Mouse (Mus musculus) G1E (cell line): Measurements from ENCODE around the gene Tmem45a2. TPM values are rescaled to one million over a fixed set of nuclear protein-coding genes. Genes with fewer than 3 reads are reported as not detected.

Source experiments
- ATAC-seq: 2 replicates; pipeline ENCODE4 v1.8.0; 2016; ENCODE audit warnings: mild to moderate bottlenecking; ENCODE audit not compliant: insufficient number of reproducible peaks, poor library complexity, low FRiP score, severe bottlenecking; ENCODE audit errors: extremely low read depth
- DNase-seq: peaks from one replicate; pipeline ENCODE4 v3.0.0; 2012; ENCODE audit warnings: low spot score
- H3K27me3 ChIP-seq: 2 replicates; pipeline ENCODE4 v1.6.1; 2012; ENCODE audit warnings: mild to moderate bottlenecking, low read length, inconsistent platforms; ENCODE audit not compliant: insufficient read depth
- H3K36me3 ChIP-seq: replicated peaks from 2 replicates; pipeline ENCODE3; 2012; ENCODE audit warnings: mild to moderate bottlenecking, inconsistent platforms
- H3K4me1 ChIP-seq: 2 replicates; pipeline ENCODE4 v1.6.1; 2012; ENCODE audit warnings: low read depth, low read length, inconsistent platforms, mixed read lengths; ENCODE audit not compliant: insufficient read depth
- H3K4me3 ChIP-seq: 2 replicates; pipeline ENCODE4 v1.5.1; 2012; ENCODE audit warnings: low read depth, mild to moderate bottlenecking, inconsistent platforms, low read length, moderate library complexity, mixed read lengths
- H3K9me3 ChIP-seq: replicated peaks from 2 replicates; pipeline ENCODE4 v1.6.1; 2012; ENCODE audit warnings: inconsistent platforms
- CTCF ChIP-seq: IDR thresholded peaks from 2 replicates; pipeline ENCODE4 v1.5.1; 2012; ENCODE audit warnings: low read depth, low read length, inconsistent platforms, mixed read lengths
- GATA1 ChIP-seq: IDR thresholded peaks from 2 replicates; pipeline ENCODE4 v1.6.1; 2012; ENCODE audit warnings: borderline replicate concordance, low read length, inconsistent platforms, mixed read lengths
- GATA2 ChIP-seq: IDR thresholded peaks from 2 replicates; pipeline ENCODE4 v1.6.1; 2012; ENCODE audit warnings: low read depth, low read length, inconsistent platforms, borderline replicate concordance
- POLR2AphosphoS5 ChIP-seq: IDR thresholded peaks from 2 replicates; pipeline ENCODE4 v1.6.1; 2012; ENCODE audit warnings: low read depth, low read length, inconsistent platforms; ENCODE audit not compliant: insufficient replicate concordance
- TAL1 ChIP-seq: conservative IDR thresholded peaks from 2 replicates; pipeline ENCODE4 v1.6.1; 2012; ENCODE audit warnings: low read depth, low read length, inconsistent platforms, mixed read lengths
- polyA plus RNA-seq: library from polyadenylated mRNA; stranded (reverse); fragments of >175 nt; gene quantifications from 2 replicates; pipeline ENCODE4 v1.2.3, GENCODE M21; 2012
- total RNA-seq, 2 experiments: library from RNA; stranded (forward) in 1 of 2; stranded (reverse) in 1 of 2; fragments of 200-1000 nt in 1 of 2; fragments of >200 nt in 1 of 2; fragmentation: Nextera tagmentation in 1 of 2; gene quantifications; 2 replicates each; pipeline ENCODE4 v1.2.3; 2014 to 2017

Gene Tmem45a2
- total and polyA plus RNA-seq, 3 experiments: 0.16 TPM; not detected in 2

DNA sequence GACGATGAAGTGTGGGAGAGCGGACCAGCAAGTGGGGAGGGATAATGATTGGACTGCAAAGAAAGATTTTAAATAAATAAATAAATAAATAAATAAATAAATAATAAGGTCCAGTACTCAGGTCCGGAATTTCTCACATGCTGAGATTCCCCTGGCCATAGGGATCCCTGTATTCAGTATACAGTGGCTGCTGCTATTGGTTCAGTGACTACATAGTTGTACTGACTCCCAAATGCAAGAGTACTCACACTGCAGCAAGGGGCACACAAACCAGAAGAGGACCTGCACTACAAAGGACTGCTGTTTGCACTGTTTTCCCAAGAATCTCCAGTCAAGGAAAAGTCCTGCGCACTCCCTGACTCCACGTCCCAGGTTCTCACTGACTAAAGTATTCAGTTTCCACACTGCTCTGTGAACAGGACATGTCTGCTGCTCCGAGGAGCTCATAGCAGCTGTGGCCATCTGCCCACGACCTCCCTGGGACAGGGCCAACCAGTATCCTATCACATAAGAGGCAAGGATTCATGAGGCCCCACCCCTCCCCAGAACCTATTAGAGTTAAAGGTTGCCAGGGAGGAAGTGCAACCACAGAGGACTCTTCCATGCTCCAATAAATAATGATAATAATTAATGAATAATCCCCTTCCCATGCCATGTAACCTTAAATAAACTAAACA, 27.4 kb upstream of the Tmem45a2 start:
- H3K27me3 ChIP-seq: peaks cover 8% of the 10 kb centered on the region
- ATAC-seq (no peak), DNase-seq (no peak)
- no peaks in the 10 kb centered on the region for H3K36me3 ChIP-seq
- TF ChIP-seq CTCF (no peak), GATA2 (no peak), GATA1 (no peak), TAL1 (no peak), POLR2AphosphoS5 (no peak)
- no peaks in the 10 kb centered on the region for H3K9me3 ChIP-seq
- H3K4me3 ChIP-seq: no peak overlapping the region
- no peaks in the 10 kb centered on the region for H3K4me1 ChIP-seq

DNA sequence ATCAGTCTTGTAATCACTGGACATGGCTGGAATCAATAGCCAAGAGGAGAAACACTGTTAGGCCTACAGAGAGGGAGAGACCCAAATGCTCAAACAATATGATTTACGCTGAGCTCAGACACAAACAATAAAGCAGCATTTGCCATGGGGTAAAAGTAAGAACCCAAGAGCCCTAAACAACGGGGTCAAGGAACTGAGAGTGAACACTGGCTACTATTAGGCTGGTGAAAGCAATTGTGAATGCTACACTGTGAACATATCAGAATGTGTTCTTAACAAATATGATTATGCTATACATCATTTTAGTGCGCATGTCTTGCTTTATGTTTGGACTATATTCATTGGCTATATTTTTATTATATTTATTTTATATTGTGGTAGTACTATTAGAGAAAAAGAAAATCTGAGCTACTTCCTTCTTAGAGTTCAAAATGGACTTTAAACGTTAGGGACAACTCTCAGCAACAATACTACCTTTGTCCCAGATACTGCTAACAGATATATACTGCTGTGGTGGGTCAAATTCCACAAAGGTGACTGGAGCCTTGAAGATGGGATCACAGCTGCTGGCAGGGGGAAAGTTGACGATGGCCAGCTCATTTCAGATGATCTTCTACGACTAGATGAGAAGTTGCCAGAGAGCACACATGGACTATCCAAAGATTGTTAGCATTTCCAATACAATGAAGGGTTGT, 21.9 kb upstream of the Tmem45a2 start:
- no peaks in the 10 kb centered on the region for H3K9me3 ChIP-seq
- no peak for DNase-seq
- no peak overlapping the region for H3K4me3 ChIP-seq
- H3K4me1 ChIP-seq: no peaks in the 10 kb centered on the region
- ATAC-seq: no peak
- H3K27me3 ChIP-seq: peaks cover 6% of the 10 kb centered on the region
- no peak for TF ChIP-seq GATA2
- no peak for TF ChIP-seq POLR2AphosphoS5
- no peak for TF ChIP-seq TAL1
- no peak for TF ChIP-seq GATA1
- no peak for TF ChIP-seq CTCF
- no peaks in the 10 kb centered on the region for H3K36me3 ChIP-seq

DNA sequence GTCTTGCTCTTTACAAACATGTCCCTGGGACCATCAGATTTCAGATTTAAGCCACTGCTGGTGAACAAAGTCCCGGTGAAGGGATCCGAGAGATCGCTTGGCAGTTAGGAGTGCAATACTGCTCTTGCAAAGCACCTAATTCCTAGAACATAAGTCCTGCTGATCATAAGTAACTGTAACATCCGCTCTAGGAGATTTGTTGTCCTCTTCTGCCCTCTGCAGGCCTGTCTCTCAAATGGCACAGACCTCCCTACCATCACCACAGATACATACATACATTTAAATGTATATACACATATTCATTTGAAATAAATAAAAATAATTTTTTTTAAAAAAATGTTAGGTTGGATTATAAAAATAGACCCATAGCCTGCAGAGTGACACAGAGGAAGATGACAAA, 21.3 kb upstream of the Tmem45a2 start:
- ATAC-seq (no peak), DNase-seq (no peak)
- Histone ChIP-seq H3K4me3 (no peak overlapping the region), H3K27me3 (peaks cover 6% of the 10 kb centered on the region), H3K36me3 (no peaks in the 10 kb centered on the region), H3K9me3 (no peaks in the 10 kb centered on the region), H3K4me1 (no peaks in the 10 kb centered on the region)
- no peak for TF ChIP-seq GATA1
- TF ChIP-seq GATA2: no peak

DNA sequence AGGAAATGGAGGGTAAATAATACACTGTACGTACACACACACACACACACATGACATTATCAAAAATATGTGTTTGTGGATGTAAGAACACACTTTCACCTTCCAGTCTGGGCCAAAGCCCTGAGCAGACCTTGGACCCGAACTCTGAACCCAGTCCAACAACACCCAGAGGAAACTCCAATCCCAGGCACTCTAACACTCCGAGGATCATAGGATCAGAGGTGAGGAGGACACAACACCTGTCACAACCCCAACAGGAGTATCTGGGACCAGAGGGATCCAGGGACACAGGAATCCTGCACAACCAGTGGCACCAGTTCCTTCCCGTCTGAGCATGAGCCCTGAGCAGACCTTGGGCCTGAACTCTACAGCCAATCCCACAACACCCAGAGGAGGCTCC, 8.4 kb upstream of the Tmem45a2 start:
- no peak for DNase-seq
- H3K36me3 ChIP-seq: no peaks in the 10 kb centered on the region
- no peak for ATAC-seq
- H3K27me3 ChIP-seq: peaks cover 8% of the 10 kb centered on the region; the same call in 1 of the 2 replicates
- H3K4me3 ChIP-seq: no peak overlapping the region
- no peaks in the 10 kb centered on the region for H3K9me3 ChIP-seq
- TF ChIP-seq TAL1: no peak
- TF ChIP-seq GATA1: no peak
- no peak for TF ChIP-seq POLR2AphosphoS5
- no peak for TF ChIP-seq CTCF
- TF ChIP-seq GATA2: no peak
- no peaks in the 10 kb centered on the region for H3K4me1 ChIP-seq

DNA sequence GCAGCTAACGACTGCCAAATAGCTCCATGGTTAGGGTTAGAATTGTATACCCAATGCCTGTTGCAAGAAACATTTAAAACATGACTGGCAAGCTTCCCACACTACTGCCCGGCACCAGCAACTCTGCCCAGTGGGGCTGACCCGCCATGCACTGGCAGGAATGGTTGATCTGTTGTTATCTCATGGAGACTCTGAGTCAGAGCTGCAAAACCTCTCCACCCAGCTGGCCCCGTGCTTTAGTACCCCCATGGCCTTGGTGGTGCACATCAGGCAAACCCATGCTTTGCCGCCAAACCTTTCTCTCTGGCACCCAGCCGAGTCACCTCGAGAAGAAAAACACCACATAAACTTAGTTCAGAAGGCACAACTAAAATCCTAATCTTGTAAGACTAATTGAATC, 4.8 kb upstream of the Tmem45a2 start:
- ATAC-seq: no peak
- peaks cover 11% of the 10 kb centered on the region for H3K27me3 ChIP-seq
- TF ChIP-seq CTCF: no peak
- no peak for TF ChIP-seq GATA2
- TF ChIP-seq GATA1: no peak
- TF ChIP-seq POLR2AphosphoS5: no peak
- TF ChIP-seq TAL1: no peak

DNA sequence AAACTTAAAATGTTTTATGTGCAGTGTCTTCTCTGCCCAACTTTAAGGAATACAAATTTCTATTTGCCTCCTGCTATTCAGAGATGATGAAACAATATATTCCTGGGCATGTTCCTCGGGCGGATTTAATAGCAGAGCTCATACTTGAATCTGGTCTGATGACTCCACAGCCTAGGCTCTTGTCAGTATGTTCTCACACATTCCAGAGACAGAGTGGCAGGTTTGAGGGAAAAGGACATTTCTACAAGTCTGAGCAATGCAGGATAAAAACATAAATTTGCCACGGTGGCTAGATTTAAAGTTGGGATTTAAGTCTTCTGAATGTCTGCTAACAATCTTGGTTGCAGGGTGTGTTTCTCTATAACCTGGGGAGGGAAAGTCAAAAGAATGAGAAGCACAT, 9.1 kb downstream of the Tmem45a2 start:
- Histone ChIP-seq H3K36me3 (no peaks in the 10 kb centered on the region), H3K9me3 (no peaks in the 10 kb centered on the region), H3K4me3 (no peak overlapping the region), H3K4me1 (no peaks in the 10 kb centered on the region), H3K27me3 (peaks cover 10% of the 10 kb centered on the region)
- ATAC-seq (no peak), DNase-seq (no peak)
- TF ChIP-seq POLR2AphosphoS5 (no peak), GATA1 (no peak), CTCF (no peak), GATA2 (no peak), TAL1 (no peak)

More for the DNA sequence above, 4.8 kb upstream of the Tmem45a2 start:
- Histone ChIP-seq H3K9me3 (no peaks in the 10 kb centered on the region), H3K36me3 (no peaks in the 10 kb centered on the region), H3K4me3 (no peak overlapping the region), H3K4me1 (no peaks in the 10 kb centered on the region)
- DNase-seq: no peak

DNA sequence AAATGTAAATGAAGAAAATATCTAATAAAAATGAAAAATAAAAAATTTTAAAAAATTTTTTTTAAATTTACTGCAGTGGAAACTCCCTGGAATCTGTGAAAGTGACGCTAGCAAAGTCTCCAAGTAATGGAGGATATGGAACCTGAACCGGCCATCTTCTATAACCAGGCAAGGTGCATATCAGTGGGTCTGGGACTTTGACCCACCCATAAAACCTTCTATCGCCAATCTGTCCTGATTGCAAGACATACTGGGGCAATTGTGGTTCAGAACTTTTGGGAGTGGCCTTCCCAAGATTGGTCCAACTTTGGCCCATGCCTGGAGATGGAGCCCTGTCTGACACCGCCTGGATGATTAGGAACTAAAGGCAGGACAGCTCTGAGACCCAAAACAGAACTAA, 14.2 kb downstream of the Tmem45a2 start:
- no peak for TF ChIP-seq GATA2
- TF ChIP-seq POLR2AphosphoS5: no peak
- no peak for TF ChIP-seq TAL1
- TF ChIP-seq GATA1: no peak
- no peak for TF ChIP-seq CTCF
- Histone ChIP-seq H3K36me3 (no peaks in the 10 kb centered on the region), H3K4me3 (no peak overlapping the region), H3K9me3 (no peaks in the 10 kb centered on the region), H3K27me3 (no peaks in the 10 kb centered on the region; the same call in 1 of the 2 replicates), H3K4me1 (no peaks in the 10 kb centered on the region)
- no peak for DNase-seq
- ATAC-seq: no peak
